Mouse (Mus musculus): ENCODE results near the gene Crtc1. TPM values are rescaled to one million over a fixed set of nuclear protein-coding genes. Genes with fewer than 3 reads are reported as not detected.

The Crtc1 gene
- total RNA-seq, 1 experiment = 4.9 TPM

DNA sequence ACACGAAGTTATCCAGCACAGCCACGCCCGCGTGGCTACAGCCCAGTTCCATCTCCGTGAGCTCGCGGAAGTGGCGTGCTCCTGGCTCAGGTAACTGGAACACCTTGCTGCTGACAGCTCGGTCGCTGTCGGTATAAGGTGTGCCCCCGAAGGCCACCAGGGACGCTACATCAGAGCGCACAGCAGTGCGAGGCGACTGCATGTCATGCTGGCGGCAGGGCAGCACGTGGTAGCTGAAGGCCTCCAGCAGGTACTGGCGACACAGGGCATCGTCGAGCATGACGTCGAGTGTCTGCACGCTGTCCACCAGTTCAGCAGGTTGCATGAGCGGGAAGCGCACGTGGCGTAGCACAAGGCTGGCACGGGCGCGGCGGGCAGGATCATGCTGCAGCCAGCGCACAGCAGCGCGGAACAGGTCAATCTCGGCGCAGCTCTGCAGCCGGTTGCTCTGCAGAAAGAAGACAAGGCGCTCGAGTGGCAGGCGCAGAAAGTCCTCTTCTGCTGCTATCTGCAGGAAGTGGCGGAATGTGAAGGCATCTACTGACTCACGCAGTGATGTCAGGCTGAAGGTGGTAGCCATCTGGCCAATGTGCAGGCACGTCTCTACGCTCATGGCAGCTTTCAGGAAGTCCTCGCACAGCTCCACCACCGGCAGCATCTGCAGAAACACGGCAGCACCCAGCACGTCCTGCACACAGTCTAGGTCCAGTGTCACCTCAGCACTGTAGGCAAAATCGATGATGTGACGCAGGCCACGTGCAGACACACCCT lies 13.0 kb upstream of the Crtc1 start:
- Histone ChIP-seq H3K27ac (ENCODE audit: insufficient read depth, low read depth, low read length, poor library complexity, severe bottlenecking) (no peak overlapping the region), H3K9ac (ENCODE audit: insufficient read depth, low read depth, low read length, poor library complexity, severe bottlenecking) (no peak overlapping the region), H3K9me3 (ENCODE audit: control insufficient read depth, insufficient read depth, low read depth, low read length) (no peaks in the 10 kb centered on the region), H3K36me3 (ENCODE audit: control insufficient read depth, insufficient read depth, low read length, poor library complexity, severe bottlenecking) (peaks cover 10% of the 10 kb centered on the region; the same call in 1 of the 2 replicates), H3K4me3 (ENCODE audit: insufficient read depth in 1 of 2, low read depth in 1 of 2, low read length in 2 of 2, poor library complexity in 1 of 2, severe bottlenecking in 1 of 2) (peak overlapping the region in 1 of 2 experiments; percentile 40; a peak in 1 of 4 replicates), H3K4me1 (ENCODE audit: control insufficient read depth in 2 of 2, insufficient read depth in 2 of 2, low read length in 2 of 2, poor library complexity in 1 of 2) (peaks cover 0 to 15% of the 10 kb centered on the region in 2 experiments; a peak in 1 of 4 replicates)
- in situ Hi-C loops (cut with MboI; ENCODE audit: low sequenced_read_pairs in 2 of 2, unreplicated experiment in 2 of 2) = no loop called here
- TF ChIP-seq CHD2 (IDR thresholded peaks at IDR 0.05; ENCODE audit: low read depth, low read length) (no peak), MAFK (IDR thresholded peaks at IDR 0.05; ENCODE audit: insufficient read depth, low read depth, low read length) (no peak), ZC3H11A (IDR thresholded peaks at IDR 0.05; ENCODE audit: borderline replicate concordance, low read depth, low read length) (no peak), HCFC1 (IDR thresholded peaks at IDR 0.05; ENCODE audit: borderline replicate concordance, insufficient read depth, low read length) (no peak), ZNF384 (IDR thresholded peaks at IDR 0.05; ENCODE audit: low read depth, low read length) (no peak)
- no peak for DNase-seq (ENCODE audit: low read depth, low spot score)

DNA sequence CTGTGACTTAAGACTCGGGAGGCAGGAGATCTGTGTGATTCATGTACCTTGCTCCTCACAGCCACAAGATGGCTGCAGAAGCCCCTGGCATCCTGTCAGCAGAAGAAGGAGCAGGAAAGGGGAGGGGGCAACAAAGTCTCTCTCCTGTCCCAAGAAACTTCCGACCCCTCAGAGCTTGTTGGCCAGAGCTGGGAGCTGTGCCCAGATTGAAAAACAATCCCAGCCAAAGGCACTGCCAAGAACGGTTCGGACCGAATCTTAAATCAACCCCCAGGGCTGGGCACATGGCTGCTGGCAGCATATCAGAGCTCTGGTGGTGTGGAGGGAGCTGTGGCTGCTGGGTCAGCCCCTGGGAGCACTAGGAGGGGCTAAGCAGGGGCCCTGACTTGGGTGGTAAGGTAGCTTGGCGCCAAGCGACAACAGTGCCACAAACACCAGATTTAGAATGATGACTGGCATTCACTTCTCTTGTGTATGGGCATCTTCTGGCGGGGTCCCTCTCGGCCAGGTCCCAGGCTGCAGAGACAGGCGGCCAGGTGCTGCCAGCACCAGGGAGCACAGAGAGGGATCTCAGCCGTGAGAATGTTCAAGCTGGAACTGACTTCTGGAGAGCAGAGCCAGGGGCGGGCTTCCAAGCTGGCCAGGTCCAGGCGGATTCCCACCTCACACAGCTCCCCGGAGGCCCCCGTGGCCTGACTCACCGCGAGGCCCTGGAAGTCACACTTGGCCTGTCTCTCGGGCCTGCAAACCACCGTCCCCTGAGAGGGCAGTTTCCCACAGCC lies 8.5 kb upstream of the Crtc1 start:
- no peak for TF ChIP-seq MAFK (IDR thresholded peaks at IDR 0.05; ENCODE audit: insufficient read depth, low read depth, low read length)
- H3K4me1 ChIP-seq (ENCODE audit: control insufficient read depth in 2 of 2, insufficient read depth in 2 of 2, low read length in 2 of 2, poor library complexity in 1 of 2) = peaks cover 0 to 15% of the 10 kb centered on the region in 2 experiments; a peak in 1 of 4 replicates
- no peaks in the 10 kb centered on the region for H3K9me3 ChIP-seq (ENCODE audit: control insufficient read depth, insufficient read depth, low read depth, low read length)
- peaks cover 10% of the 10 kb centered on the region; the same call in 1 of the 2 replicates for H3K36me3 ChIP-seq (ENCODE audit: control insufficient read depth, insufficient read depth, low read length, poor library complexity, severe bottlenecking)
- H3K9ac ChIP-seq (ENCODE audit: insufficient read depth, low read depth, low read length, poor library complexity, severe bottlenecking) = no peak overlapping the region
- no peak overlapping the region for H3K4me3 ChIP-seq (ENCODE audit: insufficient read depth in 1 of 2, low read depth in 1 of 2, low read length in 2 of 2, poor library complexity in 1 of 2, severe bottlenecking in 1 of 2)
- in situ Hi-C loops (cut with MboI; ENCODE audit: low sequenced_read_pairs in 2 of 2, unreplicated experiment in 2 of 2) = no loop called here
- H3K27ac ChIP-seq (ENCODE audit: insufficient read depth, low read depth, low read length, poor library complexity, severe bottlenecking) = no peak overlapping the region
- no peak for DNase-seq (ENCODE audit: low read depth, low spot score)

DNA sequence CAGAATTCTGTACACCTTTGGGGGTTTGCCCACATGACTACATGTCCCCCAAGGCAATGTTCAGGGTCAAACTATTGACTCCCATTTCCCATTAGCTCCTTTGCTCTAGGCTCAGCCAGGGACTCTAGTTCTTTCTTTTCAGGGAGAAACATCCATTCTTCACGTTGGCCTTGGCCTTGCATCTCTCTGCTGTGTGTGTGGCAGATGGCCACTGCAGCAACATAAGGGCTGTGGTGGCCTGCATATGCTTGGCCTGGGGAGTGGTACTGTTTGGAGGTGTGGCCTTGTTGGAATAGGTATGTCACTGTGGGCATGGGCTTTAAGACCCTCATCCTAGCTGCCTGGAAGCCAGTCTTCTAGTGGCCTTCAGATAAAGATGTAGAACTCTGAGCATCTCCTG lies 6.6 kb upstream of the Crtc1 start:
- no peak for DNase-seq (ENCODE audit: low read depth, low spot score)
- no peak overlapping the region for H3K9ac ChIP-seq (ENCODE audit: insufficient read depth, low read depth, low read length, poor library complexity, severe bottlenecking)
- no peaks in the 10 kb centered on the region for H3K4me1 ChIP-seq (ENCODE audit: control insufficient read depth in 2 of 2, insufficient read depth in 2 of 2, low read length in 2 of 2, poor library complexity in 1 of 2)
- H3K27ac ChIP-seq (ENCODE audit: insufficient read depth, low read depth, low read length, poor library complexity, severe bottlenecking) = no peak overlapping the region
- TF ChIP-seq ZNF384 (IDR thresholded peaks at IDR 0.05; ENCODE audit: low read depth, low read length) (no peak), HCFC1 (IDR thresholded peaks at IDR 0.05; ENCODE audit: borderline replicate concordance, insufficient read depth, low read length) (no peak), ZC3H11A (IDR thresholded peaks at IDR 0.05; ENCODE audit: borderline replicate concordance, low read depth, low read length) (no peak), MAFK (IDR thresholded peaks at IDR 0.05; ENCODE audit: insufficient read depth, low read depth, low read length) (no peak), CHD2 (IDR thresholded peaks at IDR 0.05; ENCODE audit: low read depth, low read length) (no peak)
- in situ Hi-C loops (cut with MboI; ENCODE audit: low sequenced_read_pairs in 2 of 2, unreplicated experiment in 2 of 2) = no loop called here
- H3K4me3 ChIP-seq (ENCODE audit: insufficient read depth in 1 of 2, low read depth in 1 of 2, low read length in 2 of 2, poor library complexity in 1 of 2, severe bottlenecking in 1 of 2) = no peak overlapping the region
- peaks cover 2% of the 10 kb centered on the region; the same call in 1 of the 2 replicates for H3K36me3 ChIP-seq (ENCODE audit: control insufficient read depth, insufficient read depth, low read length, poor library complexity, severe bottlenecking)
- H3K9me3 ChIP-seq (ENCODE audit: control insufficient read depth, insufficient read depth, low read depth, low read length) = no peaks in the 10 kb centered on the region

DNA sequence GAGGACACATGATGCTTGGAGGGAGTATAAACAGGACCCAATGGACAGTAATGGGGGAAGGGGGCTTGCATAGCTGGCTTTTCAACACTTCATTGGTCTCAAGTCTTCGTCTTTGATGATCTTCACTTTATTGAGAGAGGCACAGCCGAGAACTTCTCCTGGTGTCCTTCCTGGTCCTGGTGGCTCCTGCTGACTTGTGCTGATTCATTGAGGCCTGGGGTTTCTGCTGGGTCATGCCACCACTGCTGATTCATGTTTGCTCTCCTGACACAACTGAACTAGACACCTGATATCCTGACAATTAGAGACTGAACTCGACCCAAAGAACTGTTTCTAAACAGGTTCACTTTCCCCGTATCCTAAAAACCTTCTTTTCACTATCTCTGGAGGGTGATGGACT lies 3.9 kb upstream of the Crtc1 start:
- H3K4me3 ChIP-seq (ENCODE audit: insufficient read depth in 1 of 2, low read depth in 1 of 2, low read length in 2 of 2, poor library complexity in 1 of 2, severe bottlenecking in 1 of 2) = no peak overlapping the region
- in situ Hi-C loops (cut with MboI; ENCODE audit: low sequenced_read_pairs in 2 of 2, unreplicated experiment in 2 of 2) = no loop called here
- H3K9me3 ChIP-seq (ENCODE audit: control insufficient read depth, insufficient read depth, low read depth, low read length) = no peaks in the 10 kb centered on the region
- DNase-seq (ENCODE audit: low read depth, low spot score) = no peak
- H3K36me3 ChIP-seq (ENCODE audit: control insufficient read depth, insufficient read depth, low read length, poor library complexity, severe bottlenecking) = no peaks in the 10 kb centered on the region
- H3K4me1 ChIP-seq (ENCODE audit: control insufficient read depth in 2 of 2, insufficient read depth in 2 of 2, low read length in 2 of 2, poor library complexity in 1 of 2) = peaks cover 0 to 5% of the 10 kb centered on the region in 2 experiments; a peak in 1 of 4 replicates
- no peak overlapping the region for H3K27ac ChIP-seq (ENCODE audit: insufficient read depth, low read depth, low read length, poor library complexity, severe bottlenecking)
- TF ChIP-seq HCFC1 (IDR thresholded peaks at IDR 0.05; ENCODE audit: borderline replicate concordance, insufficient read depth, low read length) (no peak), ZC3H11A (IDR thresholded peaks at IDR 0.05; ENCODE audit: borderline replicate concordance, low read depth, low read length) (no peak), MAFK (IDR thresholded peaks at IDR 0.05; ENCODE audit: insufficient read depth, low read depth, low read length) (no peak), ZNF384 (IDR thresholded peaks at IDR 0.05; ENCODE audit: low read depth, low read length) (no peak), CHD2 (IDR thresholded peaks at IDR 0.05; ENCODE audit: low read depth, low read length) (no peak)
- no peak overlapping the region for H3K9ac ChIP-seq (ENCODE audit: insufficient read depth, low read depth, low read length, poor library complexity, severe bottlenecking)
